Mouse (Mus musculus): Measurements from ENCODE around the gene Lca5l. TPM values are rescaled to one million over a fixed set of nuclear protein-coding genes. Genes with fewer than 3 reads are reported as not detected.
"Not testable (repeated sequence)": the region's sequence is repeated elsewhere in the genome, so short reads cannot be mapped to it uniquely, and the experiment has no call there.

The Lca5l gene
- polyA plus RNA-seq, 1 experiment from 2014 or later: 1.7 TPM

- WGBS: under 1% methylated on average over 5 of the region's 5 CpGs
- Histone ChIP-seq H3K4me2 (ENCODE audit: low read length) (peak overlapping the region; percentile 73), H3K36me3 (ENCODE audit: control insufficient read depth, insufficient read depth, low read length) (no peaks in the 10 kb centered on the region), H3K9me3 (ENCODE audit: control insufficient read depth, low read length) (no peaks in the 10 kb centered on the region), H3K27me3 (ENCODE audit: control insufficient read depth, insufficient read depth, low read length) (no peaks in the 10 kb centered on the region), H3K4me1 (ENCODE audit: control insufficient read depth, insufficient read depth, low read length) (peaks cover 8% of the 10 kb centered on the region), H3K9ac (replicated peaks; ENCODE audit: low read length) (peak overlapping the region; percentile 77), H3K4me3 (replicated peaks; ENCODE audit: low read depth, low read length) (peak overlapping the region; percentile 69), H3K27ac (replicated peaks; ENCODE audit: low read depth, low read length) (peak overlapping the region; percentile 71; the same call in 1 of the 2 replicates)
- ATAC-seq (ENCODE audit: low FRiP score, low TSS enrichment): no peak
- no peak for DNase-seq
Observed at GRCm38 (mm10) chr16:96145814-96146213, 46.3 kb downstream of the Lca5l start.

- peak within 1 kb of the TSS; percentile 73 for H3K4me2 ChIP-seq (ENCODE audit: low read length)
- H3K36me3 ChIP-seq (ENCODE audit: control insufficient read depth, insufficient read depth, low read length): no peaks in the 10 kb centered on the region
- WGBS: under 1% methylated on average over 68 of the region's 68 CpGs
- H3K27ac ChIP-seq (replicated peaks; ENCODE audit: low read depth, low read length): peak within 1 kb of the TSS; percentile 71
- peak within 1 kb of the TSS; percentile 69 for H3K4me3 ChIP-seq (replicated peaks; ENCODE audit: low read depth, low read length)
- H3K9me3 ChIP-seq (ENCODE audit: control insufficient read depth, low read length): no peaks in the 10 kb centered on the region
- DNase-seq (peak; percentile 100), ATAC-seq (ENCODE audit: low FRiP score, low TSS enrichment) (peak; percentile 94)
- peak within 1 kb of the TSS; percentile 77 for H3K9ac ChIP-seq (replicated peaks; ENCODE audit: low read length)
- H3K27me3 ChIP-seq (ENCODE audit: control insufficient read depth, insufficient read depth, low read length): no peaks in the 10 kb centered on the region
- peaks cover 8% of the 10 kb centered on the region for H3K4me1 ChIP-seq (ENCODE audit: control insufficient read depth, insufficient read depth, low read length)
Observed at GRCm38 (mm10) chr16:96145110-96145800, 46.8 kb downstream of the Lca5l start, which contains the start of gene Wrb. TSS of gene Wrb (plus strand) at chr16:96145407.

GRCm38 (mm10) chr16:96144748-96145109, 47.3 kb downstream of the Lca5l start:
- not testable (repeated sequence) for H3K4me1 ChIP-seq (ENCODE audit: control insufficient read depth, insufficient read depth, low read length); H3K36me3 ChIP-seq (ENCODE audit: control insufficient read depth, insufficient read depth, low read length); H3K27me3 ChIP-seq (ENCODE audit: control insufficient read depth, insufficient read depth, low read length); H3K9me3 ChIP-seq (ENCODE audit: control insufficient read depth, low read length); DNase-seq; H3K27ac ChIP-seq (replicated peaks; ENCODE audit: low read depth, low read length); H3K9ac ChIP-seq (replicated peaks; ENCODE audit: low read length)
- Histone ChIP-seq H3K4me2 (ENCODE audit: low read length) (peak overlapping the region; percentile 29), H3K4me3 (replicated peaks; ENCODE audit: low read depth, low read length) (peak overlapping the region; percentile 69)
- ATAC-seq (ENCODE audit: low FRiP score, low TSS enrichment): peak; percentile 51
- WGBS: 30% methylated on average over 6 of the region's 6 CpGs

GRCm38 (mm10) chr16:96128466-96128865, 63.6 kb downstream of the Lca5l start:
- Histone ChIP-seq H3K9me3 (ENCODE audit: control insufficient read depth, low read length) (no peaks in the 10 kb centered on the region), H3K4me2 (ENCODE audit: low read length) (peak overlapping the region; percentile 73), H3K27me3 (ENCODE audit: control insufficient read depth, insufficient read depth, low read length) (no peaks in the 10 kb centered on the region), H3K36me3 (ENCODE audit: control insufficient read depth, insufficient read depth, low read length) (peaks cover 30% of the 10 kb centered on the region), H3K27ac (replicated peaks; ENCODE audit: low read depth, low read length) (peak overlapping the region; percentile 99), H3K9ac (replicated peaks; ENCODE audit: low read length) (peak overlapping the region; percentile 97), H3K4me3 (replicated peaks; ENCODE audit: low read depth, low read length) (peak overlapping the region; percentile 97), H3K4me1 (ENCODE audit: control insufficient read depth, insufficient read depth, low read length) (peaks cover 21% of the 10 kb centered on the region)
- DNase-seq (peak; percentile 50), ATAC-seq (ENCODE audit: low FRiP score, low TSS enrichment) (no peak)
- under 1% methylated on average over 9 of the region's 9 CpGs for WGBS

GRCm38 (mm10) chr16:96127657-96128344, 64.3 kb downstream of the Lca5l start, which contains the start of gene Hmgn1:
TSS of gene Hmgn1 (minus strand) at chr16:96127729.
- peak within 1 kb of the TSS; percentile 97 for H3K4me3 ChIP-seq (replicated peaks; ENCODE audit: low read depth, low read length)
- peaks cover 36% of the 10 kb centered on the region for H3K36me3 ChIP-seq (ENCODE audit: control insufficient read depth, insufficient read depth, low read length)
- DNase-seq (peak; percentile 98), ATAC-seq (ENCODE audit: low FRiP score, low TSS enrichment) (peak; percentile 98)
- WGBS: under 1% methylated on average over 69 of the region's 72 CpGs
- no peaks in the 10 kb centered on the region for H3K9me3 ChIP-seq (ENCODE audit: control insufficient read depth, low read length)
- H3K9ac ChIP-seq (replicated peaks; ENCODE audit: low read length): peak within 1 kb of the TSS; percentile 97
- peak within 1 kb of the TSS; percentile 99 for H3K27ac ChIP-seq (replicated peaks; ENCODE audit: low read depth, low read length)
- peak within 1 kb of the TSS; percentile 75 for H3K4me2 ChIP-seq (ENCODE audit: low read length)
- peaks cover 21% of the 10 kb centered on the region for H3K4me1 ChIP-seq (ENCODE audit: control insufficient read depth, insufficient read depth, low read length)
- H3K27me3 ChIP-seq (ENCODE audit: control insufficient read depth, insufficient read depth, low read length): no peaks in the 10 kb centered on the region

GRCm38 (mm10) chr16:96127288-96127656, 64.8 kb downstream of the Lca5l start:
- H3K9ac ChIP-seq (replicated peaks; ENCODE audit: low read length): peak overlapping the region; percentile 97
- no peaks in the 10 kb centered on the region for H3K27me3 ChIP-seq (ENCODE audit: control insufficient read depth, insufficient read depth, low read length)
- H3K9me3 ChIP-seq (ENCODE audit: control insufficient read depth, low read length): no peaks in the 10 kb centered on the region
- peaks cover 41% of the 10 kb centered on the region for H3K36me3 ChIP-seq (ENCODE audit: control insufficient read depth, insufficient read depth, low read length)
- WGBS: under 1% methylated on average over 52 of the region's 52 CpGs
- H3K27ac ChIP-seq (replicated peaks; ENCODE audit: low read depth, low read length): peak overlapping the region; percentile 99
- H3K4me3 ChIP-seq (replicated peaks; ENCODE audit: low read depth, low read length): peak overlapping the region; percentile 97
- peaks cover 21% of the 10 kb centered on the region for H3K4me1 ChIP-seq (ENCODE audit: control insufficient read depth, insufficient read depth, low read length)
- ATAC-seq (ENCODE audit: low FRiP score, low TSS enrichment) (peak; percentile 77), DNase-seq (no peak)
- H3K4me2 ChIP-seq (ENCODE audit: low read length): peak overlapping the region; percentile 75

- Histone ChIP-seq H3K27ac (replicated peaks; ENCODE audit: low read depth, low read length) (peak overlapping the region; percentile 99), H3K4me1 (ENCODE audit: control insufficient read depth, insufficient read depth, low read length) (peaks cover 21% of the 10 kb centered on the region), H3K9ac (replicated peaks; ENCODE audit: low read length) (peak overlapping the region; percentile 97), H3K9me3 (ENCODE audit: control insufficient read depth, low read length) (no peaks in the 10 kb centered on the region), H3K36me3 (ENCODE audit: control insufficient read depth, insufficient read depth, low read length) (peaks cover 42% of the 10 kb centered on the region), H3K27me3 (ENCODE audit: control insufficient read depth, insufficient read depth, low read length) (no peaks in the 10 kb centered on the region), H3K4me3 (replicated peaks; ENCODE audit: low read depth, low read length) (peak overlapping the region; percentile 97), H3K4me2 (ENCODE audit: low read length) (peak overlapping the region; percentile 75)
- ATAC-seq (ENCODE audit: low FRiP score, low TSS enrichment): no peak
- 4% methylated on average over 19 of the region's 19 CpGs for WGBS
- peak; percentile 19 for DNase-seq
Observed at GRCm38 (mm10) chr16:96126684-96127171, 65.3 kb downstream of the Lca5l start.

GRCm38 (mm10) chr16:96120022-96120623, 71.9 kb downstream of the Lca5l start:
- Histone ChIP-seq H3K4me3 (replicated peaks; ENCODE audit: low read depth, low read length) (no peak overlapping the region), H3K27ac (replicated peaks; ENCODE audit: low read depth, low read length) (no peak overlapping the region), H3K9me3 (ENCODE audit: control insufficient read depth, low read length) (no peaks in the 10 kb centered on the region), H3K9ac (replicated peaks; ENCODE audit: low read length) (no peak overlapping the region), H3K36me3 (ENCODE audit: control insufficient read depth, insufficient read depth, low read length) (peaks cover 51% of the 10 kb centered on the region), H3K4me2 (ENCODE audit: low read length) (no peak overlapping the region), H3K4me1 (ENCODE audit: control insufficient read depth, insufficient read depth, low read length) (no peaks in the 10 kb centered on the region), H3K27me3 (ENCODE audit: control insufficient read depth, insufficient read depth, low read length) (no peaks in the 10 kb centered on the region)
- 73% methylated on average over 4 of the region's 4 CpGs for WGBS
- ATAC-seq (ENCODE audit: low FRiP score, low TSS enrichment) (no peak), DNase-seq (no peak)
